Mouse (Mus musculus) urinary bladder, postnatal 10 days (tissue): Measurements from ENCODE around the gene B3galt1.

Experiments used
- DNase-seq: peaks from one replicate; pipeline ENCODE4 v3.0.0; 2022; ENCODE audit warnings: low spot score

Gene B3galt1

DNA sequence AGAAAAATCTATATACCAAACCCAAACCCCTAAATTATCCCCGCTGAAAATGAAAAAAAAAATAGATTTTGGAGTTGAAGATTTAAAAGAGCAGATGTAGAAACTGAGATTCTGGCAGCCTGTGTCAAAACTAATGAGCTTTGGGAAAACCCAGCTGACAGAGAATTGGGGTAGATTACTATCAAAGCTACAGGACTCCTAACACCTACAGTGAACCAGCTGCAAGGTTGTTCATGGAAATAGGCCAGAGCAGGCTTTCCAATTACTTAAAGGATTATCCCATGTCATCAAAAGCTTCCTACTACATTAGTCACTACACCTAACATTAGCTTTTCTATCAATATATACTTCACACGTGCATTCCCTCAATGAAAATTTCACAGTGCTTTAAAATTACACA, 165.1 kb downstream of the B3galt1 start:
- no peak for DNase-seq

DNA sequence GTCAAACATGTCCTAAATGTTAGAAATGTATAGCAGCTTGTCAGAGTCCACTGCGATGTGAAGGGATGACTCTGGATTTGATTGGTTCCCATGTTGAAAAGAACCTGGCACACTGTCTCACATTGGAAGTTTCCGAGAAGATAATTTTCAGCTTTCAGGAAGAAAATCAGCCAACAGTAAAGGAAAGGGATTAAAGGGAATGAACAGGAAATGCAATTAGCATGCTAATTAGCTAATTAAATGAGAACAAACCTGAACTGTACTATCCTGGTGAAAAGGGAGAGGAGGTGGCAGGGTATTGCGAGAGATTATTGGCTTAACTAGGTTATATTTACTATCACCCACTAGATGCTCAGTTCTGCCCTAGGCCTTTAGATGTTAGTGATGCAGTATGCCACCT, 185.9 kb downstream of the B3galt1 start:
- no peak for DNase-seq

DNA sequence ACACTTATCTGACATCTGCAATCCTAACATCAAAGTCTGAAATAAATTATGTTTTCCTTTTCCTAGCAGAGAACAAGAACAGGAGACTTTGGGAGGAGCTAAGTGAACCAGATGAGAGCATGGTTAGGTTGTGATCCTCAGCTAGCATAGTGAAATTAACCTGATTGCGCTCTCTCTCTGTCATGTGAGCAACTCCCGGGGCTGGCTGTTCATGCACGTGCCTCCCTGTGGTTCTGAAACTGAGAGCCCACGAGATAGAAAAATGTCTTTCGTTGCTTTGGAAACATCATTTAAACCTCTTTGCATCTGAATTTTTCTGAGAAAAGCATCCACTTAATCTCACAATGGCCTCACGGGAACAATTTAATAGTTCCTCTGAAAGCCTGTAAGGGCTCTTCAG, 190.8 kb downstream of the B3galt1 start:
- DNase-seq = no peak

DNA sequence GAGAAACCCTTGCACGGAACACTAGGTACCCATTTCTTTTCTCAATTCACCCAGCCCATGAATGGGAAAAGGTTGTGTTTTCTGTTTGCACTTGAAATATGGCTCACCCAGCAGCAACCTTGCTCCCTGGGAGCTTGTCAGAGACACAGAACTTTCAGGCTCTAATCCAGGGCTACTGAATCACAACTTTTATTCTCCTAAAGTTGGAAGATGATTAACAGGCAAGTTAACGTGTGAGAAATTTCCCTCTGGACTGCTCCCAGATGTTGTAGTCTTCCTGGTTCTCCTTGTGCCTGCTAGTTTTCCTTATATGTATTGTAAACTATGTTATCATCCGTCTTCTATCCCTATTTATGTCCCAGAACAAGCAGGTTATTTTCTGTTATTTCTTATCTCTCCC, 221.9 kb downstream of the B3galt1 start:
- DNase-seq = no peak

DNA sequence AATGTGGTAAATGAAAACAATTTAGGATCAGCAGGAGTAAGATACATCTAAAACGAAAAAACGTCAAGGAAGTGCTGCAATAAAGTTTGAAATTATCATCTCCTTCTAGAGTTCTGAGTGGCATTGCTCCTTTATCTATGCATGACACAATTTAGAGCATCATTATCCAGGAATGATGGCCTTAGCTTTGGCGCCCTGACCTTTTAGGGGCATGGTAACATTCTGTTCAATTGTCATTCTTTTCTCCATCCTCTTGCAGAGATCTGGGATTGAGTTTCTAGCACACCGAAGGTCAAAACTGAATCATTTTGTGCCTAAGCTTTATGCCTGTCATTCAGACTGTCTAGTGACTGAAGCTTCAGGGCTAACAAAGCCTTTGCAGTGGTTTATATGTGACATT, 231.9 kb downstream of the B3galt1 start:
- DNase-seq = no peak

DNA sequence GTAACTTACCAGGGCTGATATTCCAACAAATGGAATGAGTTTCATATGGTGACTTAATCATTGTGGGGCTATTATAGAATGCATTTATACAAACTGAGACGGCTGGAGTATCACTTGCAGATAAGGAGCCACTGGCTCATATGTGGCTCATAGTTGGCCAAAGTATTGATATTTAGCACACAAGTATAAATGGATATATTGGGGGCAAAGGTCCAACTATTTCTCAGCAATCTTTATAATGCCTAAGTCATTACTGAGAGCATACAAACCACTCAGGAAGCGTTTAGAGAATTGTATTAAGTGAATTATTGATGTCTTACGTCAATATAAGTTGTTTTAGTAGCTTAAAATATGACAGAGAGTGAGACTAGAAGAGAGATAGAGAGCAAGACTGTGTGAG, 234.3 kb downstream of the B3galt1 start:
- no peak for DNase-seq

DNA sequence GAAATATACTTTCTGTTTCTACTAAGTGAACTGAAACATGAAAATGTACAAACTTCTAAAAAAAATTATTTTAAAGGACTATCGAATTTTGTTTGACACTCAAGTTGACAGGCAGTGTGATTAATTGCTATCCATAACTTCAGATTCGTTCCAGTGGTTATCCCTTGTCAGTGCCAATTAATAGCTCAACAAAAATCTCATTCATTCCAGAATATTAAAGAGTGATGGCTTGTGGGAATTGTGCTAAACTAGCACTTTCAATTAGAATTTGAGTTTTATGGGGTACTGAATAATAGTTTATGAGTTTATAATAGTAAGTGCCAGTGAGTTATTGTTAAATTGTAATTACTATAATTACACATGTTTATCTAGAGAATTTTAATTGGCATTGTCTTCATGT, 250.5 kb downstream of the B3galt1 start:
- DNase-seq = no peak

DNA sequence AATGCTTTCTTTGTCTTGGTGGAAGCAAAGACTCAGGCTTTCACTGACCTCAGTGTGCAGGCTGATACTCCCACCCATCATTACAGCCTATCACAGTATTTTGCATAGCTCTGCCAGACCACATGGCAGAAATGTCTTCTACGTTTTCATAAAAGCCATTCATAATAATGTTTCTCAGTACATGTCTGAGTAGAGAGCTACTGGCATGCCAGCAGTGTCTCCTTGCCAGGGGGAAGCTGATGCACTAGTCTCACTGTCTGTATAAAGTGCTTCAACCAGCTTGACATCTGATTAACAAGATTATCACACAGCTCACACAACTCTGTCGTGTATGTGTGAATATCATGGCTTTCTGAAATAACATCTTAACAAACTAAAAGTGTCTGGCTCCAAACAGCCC, 252.3 kb downstream of the B3galt1 start:
- DNase-seq = no peak

DNA sequence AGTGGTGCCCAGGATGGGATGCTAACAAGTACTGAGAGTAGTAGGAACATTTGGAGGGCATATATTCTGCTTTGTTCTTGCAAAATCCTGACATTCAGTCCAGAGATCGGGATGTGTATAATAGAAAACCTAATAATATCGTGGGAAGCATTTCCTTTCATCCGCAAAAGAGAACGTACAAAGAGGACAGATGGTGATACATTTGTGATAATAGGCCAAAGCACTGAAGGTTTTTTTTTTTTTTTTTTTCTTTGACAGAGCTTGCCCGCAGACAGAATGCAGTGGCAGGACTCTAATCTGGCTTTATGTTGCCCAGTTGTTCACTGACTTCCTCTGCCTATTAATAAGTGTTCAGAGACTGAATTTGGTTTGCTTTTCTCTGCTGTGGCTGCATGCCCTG, 256.7 kb downstream of the B3galt1 start:
- no peak for DNase-seq

DNA sequence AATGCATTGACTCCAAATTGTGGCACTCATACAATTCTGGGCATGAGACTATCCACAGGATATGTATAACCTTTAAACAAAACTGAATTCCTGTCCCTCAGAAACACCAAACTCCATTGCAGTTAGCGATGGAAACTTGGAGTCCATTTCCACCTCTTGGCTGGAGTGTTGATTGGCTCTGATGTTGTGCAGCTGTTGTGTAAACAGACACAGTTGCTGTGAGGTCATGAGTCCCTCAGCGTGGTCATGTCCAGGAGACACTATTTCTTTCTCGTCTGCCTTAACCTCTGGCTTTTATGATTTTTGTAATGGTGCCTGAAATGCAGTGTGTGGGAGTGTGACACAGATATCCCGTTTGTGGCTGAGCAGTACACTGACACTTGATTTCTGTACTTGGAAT, 262.0 kb downstream of the B3galt1 start:
- DNase-seq = no peak

DNA sequence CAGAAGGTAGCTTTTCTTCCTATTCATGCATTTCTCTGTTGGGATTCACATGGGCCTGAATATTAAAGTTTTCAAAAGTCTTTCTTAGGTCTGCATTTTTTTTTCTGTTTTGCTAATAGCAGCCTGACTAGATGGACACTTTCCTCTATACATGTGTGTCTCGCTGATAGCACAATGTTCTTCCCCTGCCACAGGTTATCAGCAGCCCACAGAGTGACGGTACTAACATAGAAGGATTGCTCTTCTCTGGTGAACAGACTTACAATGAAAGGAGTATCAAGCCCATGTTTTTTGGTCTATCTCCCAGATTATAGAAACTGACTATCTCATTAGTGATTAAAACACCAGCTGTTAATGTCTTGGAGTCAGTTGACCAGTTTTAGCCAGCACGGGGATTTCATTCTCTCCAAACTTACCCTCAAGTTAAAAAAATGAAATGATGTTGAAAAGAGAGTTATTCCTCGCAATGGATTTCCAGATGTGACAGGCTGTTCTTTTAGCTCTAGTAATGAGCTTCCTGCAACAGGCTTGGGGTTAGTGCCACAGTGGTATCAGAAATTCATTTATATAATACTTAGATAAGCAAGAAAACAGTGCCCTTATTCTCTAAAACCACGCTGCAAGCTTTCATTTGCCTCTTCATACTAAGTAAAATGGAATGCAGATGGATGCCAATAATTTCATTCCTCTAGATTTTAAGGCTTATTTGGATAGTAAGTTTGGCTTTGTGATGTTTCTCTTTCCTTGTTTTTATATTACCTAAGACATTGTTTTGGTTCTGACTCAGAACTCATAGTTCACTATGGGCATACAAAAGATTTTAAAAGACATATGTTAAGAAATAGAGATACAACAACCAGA, 263.6 kb downstream of the B3galt1 start:
- DNase-seq = no peak

DNA sequence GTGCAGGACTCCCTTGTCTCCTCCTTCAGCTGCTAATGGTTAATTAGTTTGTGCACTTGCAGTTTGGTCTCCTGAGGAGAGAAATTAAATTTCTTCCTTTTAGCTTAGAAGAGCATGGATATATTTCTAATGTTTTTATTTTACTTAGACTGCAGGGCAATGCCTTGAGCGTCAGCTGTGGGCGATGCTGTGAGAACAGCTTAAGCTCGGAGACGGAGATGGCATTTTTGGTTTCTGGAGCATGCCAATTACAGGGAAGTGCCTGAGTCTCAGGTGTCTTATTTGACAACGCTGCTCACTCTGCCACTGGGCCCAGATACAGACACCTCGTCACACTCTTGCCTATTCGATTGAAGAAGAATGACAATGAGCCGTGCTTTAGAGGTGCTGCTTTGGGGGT, 282.1 kb downstream of the B3galt1 start:
- no peak for DNase-seq

DNA sequence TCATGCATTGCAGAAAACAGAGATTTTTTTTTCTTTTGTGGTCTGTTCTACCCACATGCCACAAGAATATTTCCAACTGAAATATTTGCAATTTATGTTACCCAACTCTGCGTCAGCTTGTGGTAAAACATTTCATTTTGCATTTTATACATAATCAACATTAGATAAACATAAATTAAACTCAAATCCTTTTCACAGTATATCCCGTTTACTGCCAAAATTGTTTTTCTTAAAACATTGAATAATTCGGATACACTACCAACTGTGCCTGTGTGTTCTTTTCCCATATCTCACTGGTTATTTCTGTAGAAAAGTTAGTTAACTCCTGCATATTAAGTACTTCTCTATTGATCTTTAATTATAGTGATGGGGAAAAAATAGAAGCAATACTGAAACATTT, 285.1 kb downstream of the B3galt1 start:
- no peak for DNase-seq

DNA sequence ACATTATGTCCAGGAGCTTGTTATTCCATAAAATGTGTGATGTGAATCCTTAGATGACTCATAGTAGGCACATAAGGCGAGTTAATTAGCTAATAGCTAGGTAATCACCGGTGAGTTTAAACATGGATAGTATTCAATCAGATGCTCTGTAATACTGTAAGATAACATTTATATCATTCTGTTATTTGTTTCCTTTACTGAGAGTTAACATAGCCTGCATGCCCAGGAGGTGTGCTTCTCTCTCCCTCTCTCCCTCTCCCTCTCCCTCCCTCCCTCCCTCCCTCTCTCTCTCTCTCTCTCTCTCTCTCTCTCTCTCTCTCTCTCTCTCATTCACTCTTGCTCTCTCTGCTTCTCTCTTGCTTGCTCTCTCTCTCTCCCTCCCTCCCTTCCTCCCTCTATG, 292.7 kb downstream of the B3galt1 start:
- no peak for DNase-seq

DNA sequence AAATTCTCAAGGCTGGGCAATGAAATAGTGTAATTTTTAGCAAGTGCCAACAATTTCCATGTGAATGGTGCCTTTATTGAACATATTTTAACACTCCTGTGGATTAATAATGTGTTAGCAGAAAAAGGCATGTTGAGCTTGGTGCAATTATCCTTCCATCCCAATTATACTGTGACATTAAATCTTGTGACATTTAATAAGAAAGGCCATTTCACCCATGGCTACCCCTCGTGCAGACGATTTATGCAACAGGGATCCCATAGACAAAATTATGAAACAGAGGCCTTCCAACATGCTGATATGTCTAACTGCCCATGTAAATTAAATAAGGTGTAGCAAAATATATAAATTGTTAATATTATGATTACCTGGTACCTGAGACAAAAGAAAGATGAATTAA, 293.3 kb downstream of the B3galt1 start:
- DNase-seq = no peak

DNA sequence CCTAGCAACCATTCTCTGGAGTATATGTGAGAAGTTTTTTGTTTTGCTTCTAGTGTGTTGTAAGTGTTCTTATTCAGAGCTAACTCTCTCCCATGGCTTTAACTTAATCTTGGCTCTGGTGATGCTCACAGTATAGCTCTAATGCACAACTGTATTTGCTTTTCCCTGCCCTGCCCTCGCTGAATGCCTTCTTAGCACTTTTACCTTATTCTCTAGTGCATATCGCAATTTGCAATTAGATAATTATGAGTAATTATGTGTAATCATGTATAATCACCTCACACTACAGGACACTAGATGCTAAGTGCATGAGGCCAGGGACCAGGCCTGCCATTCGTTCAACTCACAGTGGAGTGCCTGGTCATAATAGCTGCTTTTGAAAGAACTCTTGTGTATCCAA, 307.7 kb downstream of the B3galt1 start:
- no peak for DNase-seq

DNA sequence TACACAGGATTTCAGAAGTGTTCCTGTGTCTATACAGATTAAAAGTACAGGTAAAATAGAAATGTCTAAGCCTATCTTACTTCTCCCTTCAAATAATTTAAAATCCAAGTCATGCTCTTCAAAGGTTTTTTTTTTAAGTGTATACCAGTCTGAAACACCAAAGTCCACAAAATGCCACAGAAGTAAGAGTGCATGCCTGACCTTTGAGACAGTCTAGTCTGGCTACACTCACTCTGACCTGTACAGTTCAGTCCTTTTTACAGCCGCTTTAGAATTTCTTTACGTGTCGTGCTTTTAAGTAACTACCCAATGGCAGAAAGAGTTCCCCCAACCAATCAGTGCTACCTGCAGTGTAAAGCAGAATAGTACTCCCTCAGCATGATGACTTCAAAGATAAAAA, 314.2 kb downstream of the B3galt1 start:
- DNase-seq = no peak

DNA sequence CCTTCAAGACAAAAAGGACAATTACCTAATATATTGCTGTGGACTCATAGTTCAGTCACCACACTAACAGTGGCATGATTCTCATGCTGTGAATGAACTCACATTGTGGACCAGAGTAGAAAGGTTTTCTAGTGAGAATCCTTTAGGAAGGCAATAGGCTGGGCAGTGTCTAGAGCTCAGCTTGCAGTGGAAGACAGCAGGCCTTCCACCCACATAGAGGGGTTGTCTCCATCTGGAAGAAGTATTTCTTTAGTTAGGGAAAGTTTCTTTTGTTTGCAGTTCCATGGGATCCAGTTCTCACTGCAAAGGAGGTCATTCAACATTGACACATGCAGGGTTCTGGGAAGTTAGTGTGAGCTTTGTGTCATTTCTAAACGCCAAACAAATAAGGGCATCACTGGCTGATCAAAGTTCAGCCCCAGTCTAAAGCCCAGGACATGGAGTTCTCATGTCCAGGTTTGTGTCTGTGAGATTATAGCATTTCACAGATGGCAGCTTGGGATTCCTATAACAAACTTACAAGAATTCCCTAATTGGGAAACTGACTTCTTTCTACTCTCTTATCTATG, 316.1 kb downstream of the B3galt1 start:
- no peak for DNase-seq

DNA sequence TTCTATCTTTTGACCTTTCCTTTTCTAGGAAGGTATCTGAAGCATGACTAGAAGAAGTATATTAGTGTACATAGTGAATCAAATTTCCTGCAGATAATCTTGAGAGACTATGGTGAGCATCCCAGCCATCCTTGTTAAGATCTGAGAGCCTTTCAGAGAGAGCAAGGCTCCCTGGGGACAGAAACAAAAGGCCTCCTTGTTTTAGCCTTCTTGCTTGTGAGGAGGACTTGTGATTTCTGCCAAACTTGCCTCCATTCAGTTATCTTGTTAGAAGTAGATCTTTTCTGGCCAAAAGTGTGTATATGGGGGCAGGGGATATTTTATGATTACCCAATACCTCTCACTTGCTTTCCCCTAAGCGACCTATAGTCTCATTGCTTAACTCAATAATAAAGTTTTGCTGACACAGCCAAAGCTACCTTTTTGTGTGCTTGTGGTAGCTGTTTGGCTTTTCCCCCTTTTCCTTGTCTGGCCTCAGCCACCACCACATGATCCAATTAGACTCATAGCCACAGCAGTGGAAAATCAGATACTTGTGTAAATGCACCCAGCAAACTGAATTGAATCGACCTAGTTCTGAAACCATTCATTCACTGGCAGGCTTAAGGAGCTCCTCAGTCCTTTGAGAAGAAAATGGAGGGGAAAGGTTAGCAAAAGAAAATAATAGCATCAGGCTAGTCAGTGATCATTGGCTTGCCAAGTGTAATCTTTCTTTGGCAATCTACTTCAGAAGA, 332.5 kb downstream of the B3galt1 start:
- DNase-seq = no peak

DNA sequence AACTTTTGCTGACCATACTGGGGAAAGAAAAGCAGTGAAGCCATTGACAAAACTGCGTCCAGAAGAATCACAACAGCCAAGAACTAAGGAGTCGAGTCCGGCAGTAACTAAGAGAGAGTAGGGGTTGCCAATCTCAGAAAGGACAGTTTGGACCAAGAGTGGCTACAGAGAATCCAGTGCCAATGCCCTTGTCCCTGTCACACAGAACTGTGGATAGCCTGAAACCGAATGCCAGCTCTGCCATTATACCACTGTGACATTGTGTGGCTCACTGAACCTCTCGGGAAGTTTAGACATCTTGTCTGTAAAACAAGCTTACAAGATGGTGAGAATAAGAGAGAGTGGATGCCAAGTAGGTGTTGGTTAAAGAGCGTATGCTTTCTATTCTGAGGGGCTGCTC, 335.9 kb downstream of the B3galt1 start:
- DNase-seq = no peak

DNA sequence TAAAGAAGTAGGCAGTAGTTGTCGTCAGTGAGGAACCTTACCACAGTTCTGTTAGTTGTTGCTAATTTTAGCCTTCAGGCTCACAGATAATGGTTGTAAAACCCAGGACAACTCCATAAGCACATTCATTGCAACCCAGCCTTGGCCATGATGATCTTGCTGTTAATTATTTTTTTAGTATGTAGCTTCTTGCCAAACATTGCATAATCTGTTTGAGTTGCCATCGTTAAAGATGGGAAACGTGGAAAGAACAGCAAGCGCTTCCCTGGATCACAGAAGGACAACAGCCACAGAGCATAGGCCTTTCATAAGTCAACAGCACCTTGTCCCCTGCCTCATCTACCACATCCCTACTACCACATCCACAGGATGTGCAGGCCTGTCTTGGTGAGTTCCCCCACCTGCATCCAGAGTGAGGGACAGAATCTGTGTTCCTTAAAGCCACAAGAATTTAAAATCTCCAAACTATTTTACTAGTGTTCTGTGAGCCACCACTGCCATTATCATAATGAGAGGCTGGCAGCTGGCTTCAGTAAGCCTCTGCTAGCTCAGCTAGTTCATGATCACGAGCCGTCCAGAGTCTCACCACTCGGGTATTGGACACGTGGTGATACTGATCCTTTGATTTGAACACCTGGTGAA, 337.1 kb downstream of the B3galt1 start:
- no peak for DNase-seq

DNA sequence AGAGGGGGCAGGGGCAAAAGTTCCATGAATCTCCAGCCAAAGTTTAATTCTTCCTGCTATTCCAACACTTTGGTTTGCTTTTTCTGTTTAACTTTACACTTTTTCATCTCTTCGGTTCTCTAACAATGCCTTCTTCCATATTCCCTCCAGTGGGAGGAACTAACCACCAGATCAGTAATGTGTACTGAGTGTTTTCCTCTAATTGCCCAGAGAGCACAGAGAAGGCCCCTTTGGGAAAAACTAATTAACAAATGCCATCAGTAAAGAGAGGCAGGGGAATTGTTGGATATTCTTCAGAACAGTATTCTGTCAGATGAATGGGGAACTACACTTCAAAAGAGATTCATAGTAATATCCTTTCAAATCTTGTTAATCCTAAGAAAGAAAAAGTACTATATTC, 338.1 kb downstream of the B3galt1 start:
- DNase-seq = no peak

DNA sequence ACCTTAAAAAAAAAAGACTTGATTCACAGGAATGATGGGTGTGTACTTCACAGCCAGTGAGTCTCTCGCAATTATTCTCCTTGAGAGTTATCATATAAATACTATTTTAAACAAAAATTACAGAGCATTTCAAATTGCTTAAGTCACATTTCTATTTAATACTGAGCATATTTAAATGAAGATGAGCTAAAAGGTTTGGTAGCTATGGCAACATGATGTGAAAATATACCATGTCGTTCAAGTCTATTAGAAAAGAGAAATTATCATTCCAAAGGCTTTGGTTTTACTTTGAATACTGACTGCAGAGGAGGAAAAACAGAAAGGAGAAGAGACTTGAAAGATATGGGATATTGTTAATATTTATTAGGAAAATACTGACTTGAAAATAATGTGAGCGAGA, 366.3 kb downstream of the B3galt1 start:
- no peak for DNase-seq
